Mouse (Mus musculus) lung, adult 18-20 months (tissue): ENCODE results near the gene Fam19a4.

Source experiments
- DNase-seq, 2 experiments: peaks; one replicate each; pipeline ENCODE4 v3.0.0; 2022; ENCODE audit warnings: mixed read lengths in 2 of 2

Fam19a4 gene

DNA sequence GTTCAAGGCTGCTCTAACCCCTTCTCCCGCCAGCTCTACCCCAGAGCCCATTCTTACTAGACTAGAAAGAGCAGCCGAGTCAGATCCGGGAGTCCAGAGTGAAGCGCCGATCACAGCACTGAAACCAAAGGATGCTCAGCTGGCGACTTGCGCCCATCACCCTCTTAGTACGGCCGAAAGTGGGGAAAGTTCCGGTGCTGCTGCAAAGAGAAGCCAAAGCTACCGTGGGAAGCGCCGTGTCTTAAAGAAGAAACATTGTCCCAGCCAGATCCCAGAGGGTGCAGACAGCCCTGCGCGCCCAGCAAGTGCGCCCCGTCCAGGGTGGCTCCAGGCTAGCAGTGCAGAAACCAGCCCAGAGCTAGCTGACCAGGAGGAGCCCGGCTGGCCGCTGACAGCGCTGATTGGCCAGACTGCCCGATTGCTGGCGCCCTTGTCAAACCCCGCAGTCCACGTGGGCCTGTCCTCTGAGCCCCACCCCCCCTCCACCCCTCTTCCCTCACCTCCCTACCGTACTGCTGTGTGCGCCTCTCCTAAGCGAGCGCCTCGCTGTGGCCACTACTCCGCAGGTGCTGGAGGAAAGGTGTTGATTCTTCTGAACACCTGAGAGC, at the start of gene Fam19a4:
Gene Fam19a4 (minus strand): TSS at position 340 of the 608 bp plus-strand sequence.
- DNase-seq, result peak; percentile 5 to 16

DNA sequence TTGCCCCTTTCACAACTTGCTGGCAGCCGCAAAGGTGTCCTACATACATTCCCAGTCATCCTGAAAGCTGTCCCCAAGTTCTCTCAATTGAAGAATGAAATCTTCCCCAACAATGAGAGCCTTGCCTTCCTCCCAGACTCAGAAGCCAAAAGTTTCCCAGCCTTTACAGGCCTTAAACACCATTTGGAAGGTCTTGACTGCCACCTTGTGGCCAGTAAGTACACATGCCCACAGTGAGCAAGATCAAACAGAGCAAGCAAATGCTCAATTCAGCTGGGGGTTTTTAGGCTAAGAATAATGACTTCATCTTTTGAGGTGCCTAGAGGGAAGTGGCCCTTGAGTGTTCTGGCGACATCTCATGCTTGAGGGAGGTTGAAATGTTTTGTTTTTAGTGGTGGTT, 46.6 kb upstream of the Fam19a4 start:
- DNase-seq, result peak in 1 of 2 experiments; percentile 19

DNA sequence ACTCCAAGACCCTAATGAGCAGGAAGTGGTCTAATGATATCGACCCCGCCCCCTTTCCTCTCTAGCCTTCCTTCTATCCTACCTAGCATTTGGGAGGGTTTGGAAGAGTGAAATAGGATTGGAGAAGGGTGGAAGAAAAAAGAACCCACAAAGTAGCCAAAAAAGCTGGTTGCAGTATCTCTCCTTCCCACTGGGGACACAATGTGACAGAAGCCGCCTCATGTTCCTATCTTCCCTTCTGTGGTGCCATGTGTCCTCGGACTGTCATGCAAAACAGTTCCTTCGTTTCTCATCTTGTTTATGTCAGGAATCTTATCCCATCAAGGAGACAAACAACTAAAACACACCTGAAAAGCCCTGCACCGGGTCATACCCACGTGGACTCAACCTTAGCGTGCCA, 45.9 kb upstream of the Fam19a4 start:
- no peak for DNase-seq

DNA sequence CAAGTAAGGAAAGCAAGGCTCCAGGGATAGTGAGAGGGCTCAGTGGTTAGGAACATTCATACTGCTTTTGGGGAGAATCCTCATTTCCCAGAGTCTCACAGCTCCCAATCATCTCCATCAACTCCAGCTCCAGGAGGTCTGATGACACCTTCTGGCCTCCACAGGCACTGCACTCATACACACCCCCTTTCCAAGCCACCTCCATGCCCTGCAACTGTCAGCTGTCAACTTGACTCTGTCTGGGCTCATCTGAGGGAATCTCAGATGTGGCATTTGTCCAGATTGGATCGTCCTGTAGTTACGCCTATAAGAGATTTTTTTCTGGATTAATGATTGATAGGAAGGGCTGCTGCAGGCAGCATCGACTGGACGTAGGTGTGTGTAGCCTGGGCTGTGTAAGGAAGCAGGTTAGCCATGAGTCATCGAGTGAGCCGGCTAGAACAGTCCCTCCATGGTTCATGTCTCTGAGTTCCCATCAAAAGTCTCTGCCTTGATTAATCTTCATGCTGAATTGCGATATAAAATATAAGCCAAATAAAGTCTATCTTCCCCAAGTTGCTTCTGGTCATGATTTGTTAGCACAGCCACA, 44.1 kb upstream of the Fam19a4 start:
- no peak for DNase-seq

DNA sequence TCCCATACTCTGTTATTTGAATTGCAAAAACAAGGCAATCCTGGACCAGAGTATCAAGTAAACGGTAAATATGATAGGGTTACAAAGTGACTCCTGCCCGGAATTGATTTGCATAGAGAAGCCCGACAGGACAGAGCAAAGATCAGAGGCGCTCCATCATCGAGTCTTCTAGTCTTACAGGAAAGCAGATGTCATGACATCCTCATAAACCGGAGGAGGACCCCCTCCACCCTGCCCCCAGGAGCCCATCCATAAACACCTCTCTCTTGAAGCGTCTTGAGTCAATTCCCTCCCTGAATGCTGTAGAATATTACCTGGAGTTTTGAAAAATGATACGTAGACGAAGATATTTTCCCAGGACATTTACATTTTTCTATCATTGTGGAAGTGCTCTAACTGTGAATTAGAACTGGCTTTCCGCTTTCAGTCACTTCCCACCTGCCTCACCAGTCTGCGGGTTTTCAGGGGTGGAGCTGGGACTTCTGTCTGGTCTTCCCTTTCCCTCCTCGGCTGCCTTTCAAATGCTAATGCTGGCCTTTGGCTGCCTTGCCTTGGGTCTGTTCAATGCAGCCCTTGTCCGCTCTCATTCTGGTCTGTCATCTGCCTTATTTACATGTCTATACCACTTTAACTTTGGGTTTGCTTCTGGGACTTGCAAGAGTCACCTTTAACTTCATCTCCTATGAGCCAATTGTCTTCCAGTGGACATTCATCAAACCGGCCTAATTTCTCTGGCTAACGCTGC, 41.9 kb upstream of the Fam19a4 start:
- DNase-seq, result no peak

DNA sequence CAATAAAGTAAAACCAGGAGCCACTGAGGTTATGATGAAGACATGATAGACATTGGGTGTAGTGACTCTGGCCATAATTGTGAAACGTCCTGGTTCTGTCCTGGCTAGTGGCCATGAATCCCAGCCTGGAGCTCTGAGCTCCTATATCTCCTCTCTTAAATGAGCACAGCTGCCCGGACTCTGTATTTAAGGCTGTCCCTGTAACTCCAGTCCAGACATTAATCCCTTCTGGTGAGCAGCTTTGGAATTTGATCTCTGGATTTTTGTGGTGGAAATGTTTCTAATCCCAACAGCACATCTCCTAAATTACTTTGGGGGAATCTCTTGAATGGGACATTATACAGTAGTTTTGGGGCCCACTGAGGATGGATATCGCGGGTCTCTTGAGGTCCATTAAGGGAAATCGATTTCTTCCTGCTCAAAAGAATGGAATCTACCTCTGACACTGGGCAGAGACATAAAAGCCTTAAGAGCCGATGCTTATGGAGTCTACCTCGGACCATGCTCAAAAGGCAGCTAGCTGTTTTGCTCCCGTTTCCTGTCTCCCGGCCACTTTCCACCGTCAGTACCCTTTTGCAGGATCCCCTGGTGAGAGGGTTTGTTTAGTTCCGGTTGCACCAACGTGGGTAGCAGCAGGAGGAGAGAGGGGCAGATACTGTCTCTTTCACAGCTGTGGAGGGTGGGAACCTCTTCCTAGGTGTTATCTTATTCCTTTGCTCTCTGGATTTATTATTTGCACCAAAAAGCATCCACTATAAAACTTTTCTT, 41.2 kb upstream of the Fam19a4 start:
- DNase-seq, result no peak

- DNase-seq, result no peak
Observed at GRCm38 (mm10) chr6:97082336-97082735, 22.1 kb upstream of the Fam19a4 start.

DNA sequence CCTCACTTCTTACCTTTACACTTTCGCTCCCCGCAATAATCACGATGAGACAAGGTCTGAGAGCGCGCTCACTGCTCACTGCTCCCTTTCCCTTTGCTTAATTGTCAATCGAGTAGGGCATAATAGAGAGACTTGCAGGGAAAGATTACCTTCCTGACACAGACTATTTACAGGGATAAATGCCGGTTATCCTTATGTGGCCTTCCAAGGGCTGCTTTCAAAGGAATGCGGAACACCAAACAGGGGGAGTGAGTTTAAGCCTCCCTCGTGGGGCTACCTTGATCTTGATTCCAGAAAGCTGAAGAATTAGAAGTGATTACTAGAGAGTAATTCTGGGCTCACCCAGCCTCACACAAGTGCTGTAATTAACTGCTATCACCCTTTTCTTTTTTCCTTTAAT, 19.8 kb upstream of the Fam19a4 start:
- DNase-seq, result no peak

- DNase-seq, result no peak
Observed at GRCm38 (mm10) chr6:97059599-97059998, 614 bp downstream of the Fam19a4 start.

GRCm38 (mm10) chr6:97052196-97052770, 7.9 kb downstream of the Fam19a4 start:
- no peak for DNase-seq

DNA sequence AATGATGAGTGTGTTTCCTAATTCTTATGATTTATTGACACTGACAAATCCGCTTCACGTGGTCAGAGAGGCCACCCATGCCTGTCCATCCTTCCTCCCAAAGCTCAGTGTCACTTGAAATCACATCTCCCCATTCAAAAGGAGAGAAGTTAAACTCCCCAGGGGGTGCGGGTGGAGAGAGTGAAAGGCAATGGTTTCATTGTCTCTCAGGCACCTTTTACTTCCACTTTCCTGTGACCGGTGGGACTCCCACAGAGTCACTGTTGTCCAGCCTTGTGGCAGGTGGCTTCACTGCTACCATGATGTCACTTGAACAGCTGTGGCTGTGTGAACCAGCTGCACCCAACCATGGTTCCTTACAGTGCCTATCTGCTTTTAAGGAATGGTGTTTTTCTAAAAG, 11.8 kb downstream of the Fam19a4 start:
- no peak for DNase-seq

DNA sequence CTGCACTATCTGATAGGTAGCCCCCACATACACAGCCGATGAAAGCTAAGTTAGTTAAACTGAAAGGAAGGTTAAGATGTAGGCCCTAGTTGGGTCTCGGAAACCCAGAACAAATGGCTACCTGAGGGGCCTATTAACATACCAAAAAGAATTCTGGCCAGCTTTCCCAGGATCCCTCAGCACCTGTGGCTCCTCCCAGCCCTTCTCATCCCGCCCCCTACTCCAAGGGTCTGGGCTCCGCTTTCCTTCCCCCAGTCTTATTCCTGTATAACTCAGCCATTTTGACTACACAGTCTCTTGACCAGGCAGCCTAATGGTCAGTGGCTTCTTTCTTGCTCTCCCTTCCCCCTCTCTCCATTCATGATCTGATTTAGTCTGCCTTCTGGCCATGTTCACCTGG, 13.7 kb downstream of the Fam19a4 start:
- no peak for DNase-seq

GRCm38 (mm10) chr6:97027110-97027677, 33.0 kb downstream of the Fam19a4 start:
- DNase-seq, result no peak

- DNase-seq, result no peak
Observed at GRCm38 (mm10) chr6:97019323-97019722, 40.9 kb downstream of the Fam19a4 start.

- no peak for DNase-seq
Observed at GRCm38 (mm10) chr6:97016711-97017110, 43.5 kb downstream of the Fam19a4 start.

- DNase-seq, result no peak
Observed at GRCm38 (mm10) chr6:97016018-97016417, 44.2 kb downstream of the Fam19a4 start.

GRCm38 (mm10) chr6:97006513-97007094, 53.6 kb downstream of the Fam19a4 start:
- peak; percentile 7 to 47 for DNase-seq

DNA sequence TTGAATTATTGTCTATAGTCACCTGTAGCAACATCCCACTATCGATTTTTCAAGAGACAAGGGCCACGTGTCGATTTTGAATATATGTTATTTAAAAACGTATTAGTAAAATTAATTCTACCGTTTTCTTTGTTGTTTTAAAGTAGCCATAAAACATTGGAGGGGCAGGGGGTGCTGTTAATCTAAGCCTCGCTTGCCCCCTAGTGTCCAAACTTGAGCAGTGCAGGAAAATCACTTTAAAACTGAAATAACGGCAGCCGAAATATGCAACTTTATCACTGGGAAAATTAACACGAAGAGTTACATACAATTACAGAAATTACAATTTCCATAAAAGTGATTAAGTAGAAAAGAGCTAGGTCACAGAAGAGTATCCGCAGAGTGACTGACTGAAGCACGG, 55.2 kb downstream of the Fam19a4 start:
- DNase-seq, result no peak

- no peak for DNase-seq
Observed at GRCm38 (mm10) chr6:96995556-96996159, 64.6 kb downstream of the Fam19a4 start.

DNA sequence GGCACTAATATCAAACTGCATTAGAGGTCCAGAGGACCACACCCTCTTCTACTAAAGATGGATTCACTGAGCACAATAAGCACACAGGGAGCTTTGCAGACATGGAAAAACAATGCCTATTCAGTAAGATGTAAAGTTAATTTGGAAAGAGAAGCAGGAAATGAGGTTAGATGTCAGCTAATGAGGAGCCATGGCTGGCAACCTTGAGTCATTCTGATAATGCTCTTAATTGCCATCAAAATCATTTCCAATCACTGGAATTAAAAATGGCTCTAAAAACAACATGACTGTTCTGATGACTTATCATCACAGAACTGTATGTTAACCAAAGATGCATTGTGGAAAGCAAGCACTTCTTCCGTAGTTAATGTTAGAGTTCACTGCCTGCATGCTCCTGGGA, 68.5 kb downstream of the Fam19a4 start:
- no peak for DNase-seq

GRCm38 (mm10) chr6:96977537-96977936, 82.7 kb downstream of the Fam19a4 start:
- peak in 1 of 2 experiments; percentile 4 for DNase-seq

GRCm38 (mm10) chr6:96944796-96945195, 115.4 kb downstream of the Fam19a4 start:
- DNase-seq, result peak; percentile 11 to 38
